Mouse (Mus musculus): Measurements from ENCODE around the gene Gm11559. TPM values are rescaled to one million over a fixed set of nuclear protein-coding genes. Genes with fewer than 3 reads are reported as not detected.

Gm11559 gene
- total RNA-seq (2023), result not detected in 4 replicates

GRCm38 (mm10) chr11:99864176-99864575, at the start of gene Gm11559:
Gene Gm11559 (plus strand): TSS chr11:99864476.

GRCm38 (mm10) chr11:99815566-99815965, 48.7 kb upstream of the Gm11559 start, which contains the start of gene Gm11564:
Gene Gm11564 (minus strand): TSS chr11:99815666.

GRCm38 (mm10) chr11:99837966-99838365, 26.3 kb upstream of the Gm11559 start, which contains the start of gene 2300003K06Rik:
Gene 2300003K06Rik (minus strand): TSS chr11:99838066.

GRCm38 (mm10) chr11:99851508-99851907, 12.8 kb upstream of the Gm11559 start, which contains the start of gene Krtap4-16:
Gene Krtap4-16 (minus strand): TSS chr11:99851608.

GRCm38 (mm10) chr11:99857617-99858016, 6.7 kb upstream of the Gm11559 start, which contains the start of gene Gm11568:
Gene Gm11568 (plus strand): TSS chr11:99857917.

GRCm38 (mm10) chr11:99873089-99873488, 8.8 kb downstream of the Gm11559 start, which contains the start of gene Krtap9-1:
Gene Krtap9-1 (plus strand): TSS chr11:99873389.

GRCm38 (mm10) chr11:99878887-99879286, 14.6 kb downstream of the Gm11559 start, which contains the start of gene Gm11567:
Gene Gm11567 (plus strand): TSS chr11:99879187.

GRCm38 (mm10) chr11:99907620-99908019, 43.3 kb downstream of the Gm11559 start, which contains the start of gene Krtap31-1:
Gene Krtap31-1 (plus strand): TSS chr11:99907920.

GRCm38 (mm10) chr11:99914451-99914850, 50.2 kb downstream of the Gm11559 start, which contains the start of gene Gm11565:
Gene Gm11565 (plus strand): TSS chr11:99914751.

Other genes with a start within 250 kb of the Gm11559 start
- gene Krtap2-4, start 249.6 kb upstream of the Gm11559 start, total RNA-seq (2023), result not detected in 4 replicates
- gene Gm11562, start 244.0 kb upstream of the Gm11559 start, total RNA-seq (2023), result not detected in 4 replicates
- gene Krtap4-1, start 236.2 kb upstream of the Gm11559 start, total RNA-seq (2023), result not detected in 4 replicates
- gene Krtap4-2, start 229.4 kb upstream of the Gm11559 start, total RNA-seq (2023), result not detected in 4 replicates
- not detected in 4 replicates for gene Krtap4-7, start 220.4 kb upstream of the Gm11559 start, total RNA-seq (2023)
- gene Gm11555, start 214.2 kb upstream of the Gm11559 start, total RNA-seq (2023), result not detected in 4 replicates
- not detected in 4 replicates for gene Gm11563, start 205.5 kb upstream of the Gm11559 start, total RNA-seq (2023)
- not detected in 4 replicates for gene Krtap4-6, start 198.5 kb upstream of the Gm11559 start, total RNA-seq (2023)
- not detected in 4 replicates for gene Gm14190, start 173.7 kb upstream of the Gm11559 start, total RNA-seq (2023)
- gene Gm14180, start 130.2 kb upstream of the Gm11559 start, total RNA-seq (2023), result not detected in 4 replicates
- gene Gm11595, start 91.6 kb upstream of the Gm11559 start, total RNA-seq (2023), result not detected in 4 replicates
- not detected in 4 replicates for gene Krtap4-8, start 83.8 kb upstream of the Gm11559 start, total RNA-seq (2023)
- gene Krtap4-9, start 79.3 kb upstream of the Gm11559 start, total RNA-seq (2023), result not detected in 4 replicates
- gene Gm11596, start 71.0 kb upstream of the Gm11559 start, total RNA-seq (2023), result not detected in 4 replicates
- not detected in 4 replicates for gene Gm11569, start 65.5 kb upstream of the Gm11559 start, total RNA-seq (2023)
- gene Gm11554, start 60.0 kb upstream of the Gm11559 start, total RNA-seq (2023), result not detected in 4 replicates
- not detected in 4 replicates for gene Krtap4-13, start 54.6 kb upstream of the Gm11559 start, total RNA-seq (2023)
- gene Gm11564, start 48.8 kb upstream of the Gm11559 start, total RNA-seq (2023), result not detected in 4 replicates
- not detected in 4 replicates for gene 2300003K06Rik, start 26.4 kb upstream of the Gm11559 start, total RNA-seq (2023)
- gene Krtap4-16, start 12.9 kb upstream of the Gm11559 start, total RNA-seq (2023), result not detected in 4 replicates
- not detected in 4 replicates for gene Gm11568, start 6.6 kb upstream of the Gm11559 start, total RNA-seq (2023)
- gene Krtap9-1, start 8.9 kb downstream of the Gm11559 start, total RNA-seq (2023), result not detected in 4 replicates
- not detected in 4 replicates for gene Gm11567, start 14.7 kb downstream of the Gm11559 start, total RNA-seq (2023)
- not detected in 4 replicates for gene Krtap31-1, start 43.4 kb downstream of the Gm11559 start, total RNA-seq (2023)
- not detected in 4 replicates for gene Gm11565, start 50.3 kb downstream of the Gm11559 start, total RNA-seq (2023)
- gene Krtap31-2, start 71.8 kb downstream of the Gm11559 start, total RNA-seq (2023), result not detected in 4 replicates
- not detected in 4 replicates for gene Krtap9-5, start 84.0 kb downstream of the Gm11559 start, total RNA-seq (2023)
- gene Krtap29-1, start 114.6 kb downstream of the Gm11559 start, total RNA-seq (2023), result not detected in 4 replicates
- gene Krtap16-1, start 122.1 kb downstream of the Gm11559 start, total RNA-seq (2023), result not detected in 4 replicates
- gene Krtap17-1, start 129.5 kb downstream of the Gm11559 start, total RNA-seq (2023), result not detected in 4 replicates
- gene Krt33a, start 151.7 kb downstream of the Gm11559 start, total RNA-seq (2023), result not detected in 4 replicates
- not detected in 4 replicates for gene Krt33b, start 165.4 kb downstream of the Gm11559 start, total RNA-seq (2023)
- not detected in 4 replicates for gene Krt34, start 177.1 kb downstream of the Gm11559 start, total RNA-seq (2023)
- gene Krt31, start 186.1 kb downstream of the Gm11559 start, total RNA-seq (2023), result not detected in 4 replicates
- gene Krt32, start 223.8 kb downstream of the Gm11559 start, total RNA-seq (2023), result not detected in 4 replicates
- gene Krt35, start 231.8 kb downstream of the Gm11559 start, total RNA-seq (2023), result not detected in 4 replicates
- not detected in 4 replicates for gene Krt36, start 241.2 kb downstream of the Gm11559 start, total RNA-seq (2023)